Mouse (Mus musculus): ENCODE measurements around the gene Snu13. TPM values are rescaled to one million over a fixed set of nuclear protein-coding genes. Genes with fewer than 3 reads are reported as not detected.

Snu13 gene
- polyA plus RNA-seq, 2 experiments from 2014 or later: 175 to 178 TPM

DNA sequence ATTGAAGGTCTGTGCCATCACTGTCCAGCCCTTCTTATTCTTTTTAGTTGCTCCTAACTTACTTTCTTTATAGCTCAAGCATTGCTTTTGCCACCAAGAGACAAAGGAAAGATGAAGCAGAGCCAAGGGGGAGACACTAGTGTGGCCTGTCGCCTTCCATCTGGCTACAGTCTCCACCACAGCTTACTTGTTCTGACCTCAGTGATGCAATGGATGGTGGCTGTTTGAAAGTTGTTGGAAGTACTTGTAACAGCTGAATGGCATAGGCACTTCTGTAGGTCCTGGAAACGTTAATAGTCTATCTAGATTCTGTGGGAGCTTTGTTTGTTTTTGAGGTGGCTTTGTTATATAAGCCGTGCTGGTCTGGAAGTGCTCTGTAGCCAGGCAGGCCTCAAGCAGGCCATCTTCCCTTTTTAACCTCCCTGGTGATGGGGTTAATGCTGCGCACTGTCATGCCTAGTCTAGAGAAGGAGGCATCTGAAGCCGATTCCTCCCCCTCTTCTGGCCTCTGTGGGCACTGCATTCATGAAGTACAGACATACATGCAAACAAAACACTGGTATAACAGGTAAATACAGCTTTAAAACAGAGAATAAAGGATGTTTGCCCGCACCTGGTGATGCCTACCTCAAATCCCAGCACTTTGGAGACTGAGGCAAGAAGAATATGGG, 23.3 kb downstream of the Snu13 start:
- ATAC-seq: no peak

DNA sequence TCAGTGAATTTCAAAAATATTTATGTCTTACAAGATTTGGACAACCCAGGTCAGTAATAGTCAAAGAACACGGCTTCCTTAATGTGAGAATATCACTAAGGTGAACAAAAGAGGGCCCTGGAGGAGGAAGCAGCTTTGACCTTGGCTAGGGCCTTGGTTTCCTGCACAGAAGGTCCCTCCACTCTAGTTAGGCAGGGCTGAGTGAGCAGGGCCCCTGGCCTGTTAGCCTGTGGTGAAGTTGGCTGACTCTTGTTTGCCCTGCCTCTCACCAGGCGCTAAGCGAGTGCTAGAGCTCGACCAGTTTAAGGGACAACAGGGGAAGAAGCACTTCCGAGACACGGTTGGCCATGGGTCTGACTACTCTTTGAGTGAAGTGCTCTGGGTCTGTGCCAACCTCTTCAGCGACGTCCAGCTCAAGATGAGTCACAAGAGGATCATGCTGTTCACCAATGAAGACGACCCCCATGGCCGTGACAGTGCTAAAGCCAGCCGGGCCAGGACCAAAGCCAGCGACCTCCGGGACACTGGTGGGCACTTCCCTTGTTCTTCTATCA, 24.8 kb downstream of the Snu13 start:
- no peak for ATAC-seq

DNA sequence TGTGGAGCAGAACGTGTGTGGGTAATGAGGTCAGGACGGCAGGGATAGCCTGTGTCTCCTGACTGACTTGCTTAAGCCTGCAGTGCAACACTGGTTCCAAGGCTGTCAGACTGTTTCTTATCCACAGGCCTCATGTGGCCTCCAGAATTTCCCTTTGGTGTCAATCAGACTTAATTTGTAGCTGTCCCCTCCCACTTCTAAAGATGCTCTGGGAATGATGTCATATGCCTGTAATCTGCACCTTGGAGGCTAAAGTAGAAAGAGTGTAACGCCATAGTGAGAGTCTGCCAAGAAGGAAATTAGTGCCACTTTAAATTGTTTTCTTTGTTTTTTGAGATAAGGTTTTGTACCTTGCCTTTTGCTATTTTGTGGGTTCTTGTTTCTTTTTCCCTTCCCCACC, 28.1 kb downstream of the Snu13 start:
- ATAC-seq: no peak

DNA sequence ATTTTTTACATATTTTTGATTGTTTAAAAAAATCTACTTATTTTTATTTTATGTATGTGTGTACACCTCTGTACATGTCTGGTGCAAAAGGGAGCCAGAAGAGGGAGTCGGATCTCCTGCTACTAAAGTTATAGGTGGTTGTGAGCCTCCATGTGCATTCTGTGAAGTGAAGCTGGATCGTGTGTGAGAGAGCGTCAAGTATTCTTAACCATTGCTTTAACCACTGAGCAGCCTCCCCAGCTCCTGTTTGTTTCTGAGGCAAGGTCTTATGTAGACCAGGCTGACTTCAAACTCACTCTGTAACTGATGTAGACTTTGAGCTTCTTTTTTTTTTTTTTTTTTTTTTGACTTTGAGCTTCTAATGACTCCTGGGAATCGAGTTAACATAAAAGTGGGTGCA, 29.9 kb downstream of the Snu13 start:
- no peak for ATAC-seq

DNA sequence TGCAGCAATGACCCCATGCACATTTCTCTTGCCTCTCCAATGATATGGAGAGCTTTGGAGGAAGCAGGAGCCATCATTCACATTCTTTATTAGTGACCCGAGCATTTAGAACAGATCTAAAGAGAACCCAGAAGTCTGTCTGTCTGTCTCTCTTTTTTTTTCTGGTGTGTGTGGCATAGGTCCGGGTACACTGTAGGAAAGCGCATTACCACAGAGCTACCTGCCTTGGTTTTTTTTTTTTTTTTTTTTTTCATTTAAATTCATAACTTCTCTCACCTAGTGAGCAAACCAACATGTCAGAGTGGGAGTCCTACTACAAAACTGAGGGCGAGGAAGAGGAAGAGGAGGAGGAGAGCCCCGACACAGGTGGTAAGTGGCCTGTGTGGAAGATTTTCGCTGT, 30.6 kb downstream of the Snu13 start:
- no peak for ATAC-seq

DNA sequence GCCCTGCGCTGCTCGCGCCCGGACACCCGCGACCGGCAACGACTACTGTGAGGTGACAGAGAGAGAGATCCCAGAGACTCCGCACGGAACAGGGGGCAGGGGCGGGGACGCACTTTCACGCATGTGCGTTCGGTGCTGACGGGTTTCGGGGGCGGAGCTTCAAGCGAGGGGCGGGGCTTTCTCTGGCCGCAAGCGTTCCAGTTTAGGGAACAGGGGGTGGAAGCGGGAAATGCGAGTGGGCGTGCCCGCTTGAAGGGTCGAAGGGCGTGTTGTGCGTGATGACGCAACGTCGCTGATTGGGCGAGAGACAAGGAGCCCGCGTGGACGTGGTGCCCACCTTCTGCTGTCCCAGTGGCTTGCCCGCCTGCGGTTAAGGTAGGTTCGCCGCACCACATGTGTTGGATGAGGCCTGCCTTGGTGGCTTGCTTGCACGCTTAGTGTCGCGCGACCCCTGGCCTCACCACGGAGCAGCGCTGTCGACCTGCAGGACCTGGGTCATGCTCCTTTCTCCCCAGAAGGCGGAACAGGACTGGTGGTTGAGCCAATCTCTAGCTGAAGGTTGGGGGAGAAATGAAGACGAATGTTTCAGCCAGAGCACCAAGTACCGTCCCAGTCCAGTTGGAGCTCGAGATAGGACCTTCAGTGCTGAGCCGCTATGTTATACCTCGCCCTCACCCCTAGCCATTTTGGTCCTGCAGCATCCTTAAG, 31.1 kb downstream of the Snu13 start:
- peak; percentile 89 for ATAC-seq

DNA sequence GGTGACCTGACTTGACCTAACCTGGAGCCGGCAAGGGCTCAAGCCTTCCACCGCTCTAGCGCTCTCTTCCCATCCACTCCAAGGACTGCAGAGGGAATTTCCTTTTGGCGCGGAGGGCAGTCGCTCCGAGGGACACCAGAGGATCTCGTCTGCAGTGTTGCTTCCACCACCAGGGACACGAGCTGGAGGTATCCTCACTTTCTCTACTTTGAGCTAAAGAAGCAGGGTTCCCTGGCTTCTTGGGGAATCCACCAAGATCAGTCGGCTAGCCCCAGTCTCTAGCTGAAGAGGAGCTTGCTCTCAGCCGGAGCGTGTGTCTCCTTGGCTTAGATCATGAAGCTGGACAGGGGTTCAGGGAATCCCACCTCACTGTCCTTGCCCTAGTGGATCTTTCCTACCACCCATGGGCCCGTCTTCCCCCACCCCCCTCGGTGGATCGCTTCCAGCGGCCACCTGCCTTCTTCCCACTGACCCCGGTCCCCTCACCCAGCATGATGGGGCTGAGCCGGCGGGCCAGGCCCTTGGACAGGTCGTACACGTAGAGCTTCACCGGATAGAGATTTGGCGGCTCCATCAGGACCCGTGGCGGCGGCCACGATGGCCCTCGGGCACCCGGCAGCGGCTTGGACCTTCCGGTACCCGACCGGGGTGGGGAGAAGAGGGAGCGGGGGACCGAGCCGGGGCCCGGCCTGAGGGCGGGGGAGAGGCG, 31.9 kb downstream of the Snu13 start:
- peak; percentile 10 for ATAC-seq

DNA sequence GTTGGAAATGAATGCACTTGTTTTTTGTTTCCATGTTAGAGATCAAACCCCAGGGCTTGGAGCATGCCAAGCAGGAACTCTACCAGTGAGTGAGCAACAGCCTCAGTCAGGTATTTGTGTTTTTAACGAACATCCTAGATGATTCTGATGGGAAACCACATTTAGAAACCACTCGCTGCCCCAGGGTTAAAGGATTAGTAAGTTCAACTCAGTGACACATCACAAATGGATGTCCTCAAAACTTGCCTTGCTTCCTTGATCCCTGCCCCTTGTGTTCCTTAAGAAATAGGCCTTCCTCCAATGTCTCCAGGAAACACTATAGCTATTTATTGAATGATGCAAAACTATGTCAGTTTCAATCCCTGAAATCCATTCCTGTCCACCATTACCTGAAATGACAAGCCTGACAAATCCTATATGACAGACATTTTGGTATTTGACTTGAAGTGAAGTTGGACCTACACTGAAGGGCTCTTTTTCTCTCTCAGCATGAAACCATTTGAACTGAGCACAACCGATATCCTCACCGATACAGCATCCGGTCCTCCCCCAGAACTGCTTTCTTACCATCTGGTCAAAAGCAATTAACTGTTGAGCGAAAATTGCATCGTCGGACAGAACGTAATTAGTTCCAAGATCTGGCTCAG, 32.5 kb downstream of the Snu13 start:
- ATAC-seq: no peak

DNA sequence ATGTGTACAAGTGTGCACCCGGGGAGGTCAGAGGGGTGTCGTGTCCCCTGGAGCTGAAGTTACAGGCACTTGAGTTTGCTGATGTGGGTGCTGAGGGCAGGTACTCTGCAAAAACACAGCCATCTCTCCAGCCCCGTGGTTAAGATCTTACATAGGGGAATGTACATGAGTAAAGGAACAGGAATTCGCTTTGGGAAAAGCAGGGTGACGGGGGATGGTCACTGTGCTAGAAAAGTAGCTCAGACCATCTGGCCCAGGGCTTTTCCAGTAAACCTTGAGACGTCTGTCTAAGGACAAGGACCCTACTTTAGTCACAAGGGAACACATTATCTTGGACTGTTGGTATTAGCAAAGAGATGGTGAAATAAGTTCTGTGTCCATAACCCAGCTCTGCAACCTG, 35.5 kb downstream of the Snu13 start:
- no peak for ATAC-seq

DNA sequence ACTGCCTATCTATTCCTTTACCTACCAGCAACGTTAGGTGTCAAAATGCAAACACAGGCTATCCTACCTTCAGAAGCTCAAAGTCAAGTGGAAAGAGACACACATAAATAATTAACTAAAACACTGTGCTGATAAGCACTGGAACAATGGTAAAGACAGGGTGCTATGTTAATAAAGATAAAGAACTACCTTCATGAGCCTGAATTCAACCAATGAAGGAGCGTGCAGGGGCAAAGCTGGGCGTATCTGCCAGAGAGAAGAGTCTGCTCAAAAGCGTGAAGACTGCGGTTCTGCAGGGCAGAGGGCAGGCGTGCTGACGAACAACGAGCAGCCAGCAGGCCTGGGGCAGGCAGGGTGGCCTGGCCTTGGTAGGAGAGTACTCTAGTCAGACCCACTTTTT, 43.1 kb downstream of the Snu13 start:
- no peak for ATAC-seq

DNA sequence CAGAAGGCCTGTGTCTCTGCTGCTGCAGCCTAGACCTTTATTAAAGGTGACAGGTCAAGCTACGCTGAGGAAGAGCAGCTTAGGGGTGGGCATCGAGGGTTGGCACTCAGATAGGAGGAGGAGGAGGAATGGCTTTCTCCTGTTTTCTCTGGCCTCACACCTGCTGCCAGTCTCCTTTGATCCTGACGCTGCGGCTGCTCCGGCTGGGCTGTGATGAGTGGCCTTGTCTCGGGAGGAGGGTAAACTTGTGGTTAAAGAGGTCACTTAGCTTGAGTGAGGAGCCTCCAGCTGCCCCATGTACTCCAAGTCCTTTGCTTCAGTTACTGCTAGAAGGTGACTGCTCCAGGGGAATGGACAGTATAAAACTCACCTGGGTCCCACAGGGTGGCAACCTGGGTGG, 53.4 kb downstream of the Snu13 start:
- no peak for ATAC-seq

DNA sequence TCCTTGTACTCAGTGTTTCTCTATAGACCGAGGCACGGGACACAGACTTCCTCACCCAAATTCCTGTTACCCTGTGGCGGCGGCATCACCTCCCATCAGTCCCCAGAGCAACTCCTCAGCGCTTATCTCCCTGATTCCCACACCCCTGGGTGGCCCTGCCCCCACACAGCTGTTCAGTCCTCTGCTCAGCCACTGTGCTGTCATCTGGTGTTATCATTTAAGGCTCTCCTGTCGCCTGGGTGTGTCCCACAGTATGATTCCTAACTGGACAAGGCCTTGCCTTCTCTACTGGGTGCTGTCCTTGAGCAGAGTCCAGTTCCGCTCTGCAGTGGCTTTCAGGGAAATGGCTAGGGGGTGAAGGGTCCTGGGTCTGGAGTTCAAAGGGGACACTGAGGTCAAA, 56.8 kb downstream of the Snu13 start:
- ATAC-seq: no peak

Other genes starting within 250 kb of the Snu13 start
- 10 to 100 TPM; 10.2 to 13.9 TPM for gene Tef, start 245.2 kb downstream of the Snu13 start, polyA plus RNA-seq (2017; shearing (Covaris generic))
- gene Tob2, start 188.8 kb downstream of the Snu13 start, polyA plus RNA-seq (2017; shearing (Covaris generic)): 10 to 100 TPM; 37.2 to 42.7 TPM
- 100 to 1,000 TPM in 1 of 2 experiments, 10 to 100 TPM in 1; 89.8 to 111 TPM for gene Phf5a, start 175.7 kb downstream of the Snu13 start, polyA plus RNA-seq (2017; shearing (Covaris generic))
- gene Aco2, start 175.3 kb downstream of the Snu13 start, polyA plus RNA-seq (2017; shearing (Covaris generic)): 100 to 1,000 TPM in 1 of 2 experiments, 10 to 100 TPM in 1; 94.3 to 166 TPM
- 10 to 100 TPM; 22.0 to 26.3 TPM for gene Polr3h, start 121.4 kb downstream of the Snu13 start, polyA plus RNA-seq (2017; shearing (Covaris generic))
- not detected for gene Csdc2, start 110.8 kb downstream of the Snu13 start, polyA plus RNA-seq (2017; shearing (Covaris generic))
- 10 to 100 TPM; 11.4 to 14.4 TPM for gene Pmm1, start 86.7 kb downstream of the Snu13 start, polyA plus RNA-seq (2017; shearing (Covaris generic))
- not detected for gene 1700029P11Rik, start 67.1 kb downstream of the Snu13 start, polyA plus RNA-seq (2017; shearing (Covaris generic))
- 10 to 100 TPM; 56.5 to 73.1 TPM for gene Xrcc6, start 59.8 kb downstream of the Snu13 start, polyA plus RNA-seq (2017; shearing (Covaris generic))
- 10 to 100 TPM in 1 of 2 experiments, 1 to 10 TPM in 1; 7.8 to 10.2 TPM for gene Desi1, start 13.7 kb downstream of the Snu13 start, polyA plus RNA-seq (2017; shearing (Covaris generic))
- not detected for gene 4930407I10Rik, start 11.6 kb upstream of the Snu13 start, polyA plus RNA-seq (2017; shearing (Covaris generic))
- not detected for gene Mei1, start 22.4 kb upstream of the Snu13 start, polyA plus RNA-seq (2017; shearing (Covaris generic))
- 10 to 100 TPM; 18.5 to 26.0 TPM for gene Ccdc134, start 80.3 kb upstream of the Snu13 start, polyA plus RNA-seq (2017; shearing (Covaris generic))
- 10 to 100 TPM; 32.2 to 56.0 TPM for gene Srebf2, start 99.6 kb upstream of the Snu13 start, polyA plus RNA-seq (2017; shearing (Covaris generic))
- not detected for gene Shisa8, start 165.2 kb upstream of the Snu13 start, polyA plus RNA-seq (2017; shearing (Covaris generic))
- gene Tnfrsf13c, start 176.8 kb upstream of the Snu13 start, polyA plus RNA-seq (2017; shearing (Covaris generic)): 10 to 100 TPM in 1 of 2 experiments, 1 to 10 TPM in 1; 2.2 to 10.5 TPM
- 10 to 100 TPM in 1 of 2 experiments, 1 to 10 TPM in 1; 6.7 to 18.5 TPM for gene Cenpm, start 197.2 kb upstream of the Snu13 start, polyA plus RNA-seq (2017; shearing (Covaris generic))
- not detected for gene 1500009C09Rik, start 204.8 kb upstream of the Snu13 start, polyA plus RNA-seq (2017; shearing (Covaris generic))
- not detected for gene Sept3, start 227.3 kb upstream of the Snu13 start, polyA plus RNA-seq (2017; shearing (Covaris generic))